Mouse (Mus musculus) induced T-regulatory cell, adult 2 months (primary cell): Measurements from ENCODE around the gene Eloa.

ENCODE experiments used
- DNase-seq: peaks from one replicate; pipeline ENCODE4 v3.0.0-alpha.2; 2012; ENCODE audit warnings: low read depth

Eloa gene

GRCm38 (mm10) chr4:136021549-136022047 lies at the start of gene Eloa:
TSS of gene Eloa (minus strand) at chr4:136021763.
- DNase-seq = peak; percentile 100

GRCm38 (mm10) chr4:136071178-136071714 lies 49.7 kb upstream of the Eloa start:
- peak; percentile 93 for DNase-seq

GRCm38 (mm10) chr4:136070592-136070991 lies 49.0 kb upstream of the Eloa start:
- DNase-seq = no peak

GRCm38 (mm10) chr4:136069954-136070353 lies 48.4 kb upstream of the Eloa start:
- DNase-seq = peak; percentile 91

GRCm38 (mm10) chr4:136069313-136069712 lies 47.8 kb upstream of the Eloa start:
- DNase-seq = no peak

- DNase-seq = no peak
These were observed 41.6 kb upstream of the Eloa start for GRCm38 (mm10) chr4:136063143-136063542.

- peak; percentile 93 for DNase-seq
These were observed 38.4 kb upstream of the Eloa start for GRCm38 (mm10) chr4:136059800-136060488.

- DNase-seq = no peak
These were observed 36.4 kb upstream of the Eloa start for GRCm38 (mm10) chr4:136057916-136058315.

GRCm38 (mm10) chr4:136056030-136056429 lies 34.5 kb upstream of the Eloa start:
- DNase-seq = no peak

GRCm38 (mm10) chr4:136053843-136054242 lies 32.3 kb upstream of the Eloa start:
- peak; percentile 65 for DNase-seq

- peak; percentile 97 for DNase-seq
These were observed 31.7 kb upstream of the Eloa start, which contains the start of gene Rpl11 for GRCm38 (mm10) chr4:136053247-136053596. TSS of gene Rpl11 (minus strand) at chr4:136053428.

GRCm38 (mm10) chr4:136052534-136053246 lies 31.1 kb upstream of the Eloa start:
- no peak for DNase-seq

- peak; percentile 41 for DNase-seq
These were observed 30.5 kb upstream of the Eloa start for GRCm38 (mm10) chr4:136052060-136052459.

- DNase-seq = no peak
These were observed 28.7 kb upstream of the Eloa start for GRCm38 (mm10) chr4:136050226-136050625.

- no peak for DNase-seq
These were observed 26.9 kb upstream of the Eloa start for GRCm38 (mm10) chr4:136048291-136049032.

GRCm38 (mm10) chr4:136047626-136048025 lies 26.1 kb upstream of the Eloa start:
- DNase-seq = no peak

- no peak for DNase-seq
These were observed 25.3 kb upstream of the Eloa start for GRCm38 (mm10) chr4:136046888-136047287.

GRCm38 (mm10) chr4:136045091-136045490 lies 23.5 kb upstream of the Eloa start:
- DNase-seq = no peak

- no peak for DNase-seq
These were observed 22.3 kb upstream of the Eloa start for GRCm38 (mm10) chr4:136043784-136044400.

GRCm38 (mm10) chr4:136035078-136035477 lies 13.5 kb upstream of the Eloa start:
- no peak for DNase-seq

- peak; percentile 72 for DNase-seq
These were observed 11.7 kb upstream of the Eloa start for GRCm38 (mm10) chr4:136033231-136033630.
